Mouse (Mus musculus): ENCODE data around the gene Ugt1a8. TPM values are rescaled to one million over a fixed set of nuclear protein-coding genes. Genes with fewer than 3 reads are reported as not detected.

The Ugt1a8 gene
- polyA plus RNA-seq, 1 experiment from 2014 or later, result not detected

- WGBS, result 83% methylated on average over 5 of the region's 5 CpGs
- Histone ChIP-seq H3K9me3 (ENCODE audit: low read depth, low read length) (peaks cover 89% of the 10 kb centered on the region), H3K4me2 (no peak overlapping the region), H3K27me3 (ENCODE audit: insufficient read depth, low read length) (no peaks in the 10 kb centered on the region), H3K4me3 (ENCODE audit: low read depth, low read length) (no peak overlapping the region), H3K36me3 (ENCODE audit: insufficient read depth) (no peaks in the 10 kb centered on the region), H3K9ac (no peak overlapping the region), H3K27ac (ENCODE audit: low read depth) (no peak overlapping the region), H3K4me1 (ENCODE audit: insufficient read depth) (no peaks in the 10 kb centered on the region)
- no peak for TF ChIP-seq CTCF (IDR thresholded peaks at IDR 0.05; ENCODE audit: low read depth)
- ATAC-seq (ENCODE audit: insufficient read depth) (no peak), DNase-seq (no peak)
These were observed 142.4 kb downstream of the Ugt1a8 start for GRCm38 (mm10) chr1:88229986-88230385.

DNA sequence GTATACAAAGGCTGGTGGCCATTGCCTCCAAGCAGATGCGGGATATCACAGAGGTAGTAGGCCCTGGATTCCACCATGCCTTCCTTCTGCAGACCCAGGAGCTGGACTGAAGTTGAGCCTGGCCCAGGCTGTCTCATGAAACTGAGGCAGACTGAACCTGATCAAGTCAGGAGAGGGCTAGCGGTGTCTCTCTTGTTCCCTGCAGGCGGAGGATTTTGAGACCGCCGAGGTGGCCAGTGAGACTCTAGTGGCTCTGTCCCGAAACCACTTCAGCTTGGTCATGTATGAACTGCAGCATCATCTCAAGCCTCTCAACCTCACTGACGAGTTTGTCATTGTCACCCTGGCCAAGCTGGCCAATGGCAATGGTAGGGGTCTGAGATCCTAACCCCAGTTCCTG, 142.8 kb downstream of the Ugt1a8 start:
- no peaks in the 10 kb centered on the region for H3K4me1 ChIP-seq (ENCODE audit: insufficient read depth)
- H3K36me3 ChIP-seq (ENCODE audit: insufficient read depth), result no peaks in the 10 kb centered on the region
- H3K4me3 ChIP-seq (ENCODE audit: low read depth, low read length), result no peak overlapping the region
- 71% methylated on average over 7 of the region's 7 CpGs for WGBS
- H3K27me3 ChIP-seq (ENCODE audit: insufficient read depth, low read length), result no peaks in the 10 kb centered on the region
- H3K27ac ChIP-seq (ENCODE audit: low read depth), result no peak overlapping the region
- no peak overlapping the region for H3K4me2 ChIP-seq
- H3K9me3 ChIP-seq (ENCODE audit: low read depth, low read length), result peaks cover 92% of the 10 kb centered on the region
- TF ChIP-seq CTCF (IDR thresholded peaks at IDR 0.05; ENCODE audit: low read depth), result no peak
- no peak overlapping the region for H3K9ac ChIP-seq
- no peak for DNase-seq
- ATAC-seq (ENCODE audit: insufficient read depth), result no peak

- no peak for DNase-seq
- Histone ChIP-seq H3K4me3 (ENCODE audit: low read depth, low read length) (no peak overlapping the region), H3K9ac (no peak overlapping the region), H3K4me1 (ENCODE audit: insufficient read depth) (no peaks in the 10 kb centered on the region), H3K27me3 (ENCODE audit: insufficient read depth, low read length) (no peaks in the 10 kb centered on the region), H3K9me3 (ENCODE audit: low read depth, low read length) (peaks cover 91% of the 10 kb centered on the region), H3K4me2 (no peak overlapping the region), H3K27ac (ENCODE audit: low read depth) (no peak overlapping the region), H3K36me3 (ENCODE audit: insufficient read depth) (no peaks in the 10 kb centered on the region)
- WGBS, result 69% methylated on average over 6 of the region's 6 CpGs
- TF ChIP-seq CTCF (IDR thresholded peaks at IDR 0.05; ENCODE audit: low read depth), result no peak
- no peak for ATAC-seq (ENCODE audit: insufficient read depth)
These were observed 143.6 kb downstream of the Ugt1a8 start for GRCm38 (mm10) chr1:88230981-88231802.

GRCm38 (mm10) chr1:88231803-88232499, 144.3 kb downstream of the Ugt1a8 start:
- no peaks in the 10 kb centered on the region for H3K4me1 ChIP-seq (ENCODE audit: insufficient read depth)
- no peak overlapping the region for H3K4me3 ChIP-seq (ENCODE audit: low read depth, low read length)
- H3K27me3 ChIP-seq (ENCODE audit: insufficient read depth, low read length), result no peaks in the 10 kb centered on the region
- H3K4me2 ChIP-seq, result no peak overlapping the region
- no peak overlapping the region for H3K9ac ChIP-seq
- peaks cover 86% of the 10 kb centered on the region for H3K9me3 ChIP-seq (ENCODE audit: low read depth, low read length)
- ATAC-seq (ENCODE audit: insufficient read depth) (no peak), DNase-seq (no peak)
- H3K27ac ChIP-seq (ENCODE audit: low read depth), result no peak overlapping the region
- no peak for TF ChIP-seq CTCF (IDR thresholded peaks at IDR 0.05; ENCODE audit: low read depth)
- no peaks in the 10 kb centered on the region for H3K36me3 ChIP-seq (ENCODE audit: insufficient read depth)
- WGBS, result 60% methylated on average over 7 of the region's 7 CpGs

DNA sequence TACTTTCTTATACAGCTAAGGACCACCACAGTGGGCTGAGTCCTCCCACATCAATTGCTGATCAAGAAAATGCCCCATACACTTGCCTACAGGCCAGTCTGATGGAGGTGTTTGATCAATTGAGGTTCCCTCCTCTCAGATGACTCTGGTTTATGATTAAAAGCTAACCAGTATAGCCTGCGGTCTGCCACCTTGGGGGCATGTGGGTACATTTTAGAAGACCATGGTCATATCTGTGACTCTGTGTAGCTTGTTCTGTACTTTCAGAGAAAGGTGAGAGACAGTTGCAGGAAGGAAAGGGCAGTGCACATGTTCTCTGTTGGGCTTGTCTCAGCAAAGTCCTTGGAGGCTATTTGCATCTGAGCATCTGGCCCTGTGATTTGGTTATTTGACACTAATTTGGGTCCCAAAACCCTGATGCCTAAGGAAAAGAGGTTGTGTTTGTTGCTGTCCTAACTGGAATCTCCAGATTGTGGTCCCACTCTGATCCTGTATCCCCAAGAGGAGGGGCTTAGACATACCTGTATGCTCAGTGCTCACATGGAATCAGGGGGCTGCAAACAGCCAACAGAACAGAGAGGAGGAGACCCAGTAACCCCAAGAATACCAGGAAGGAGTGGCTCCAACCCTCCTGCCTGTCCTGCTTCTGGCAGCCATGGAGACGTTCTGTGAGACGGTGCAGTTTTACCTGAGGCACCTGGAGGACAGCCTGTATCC, 145.2 kb downstream of the Ugt1a8 start:
- WGBS, result 53% methylated on average over 3 of the region's 3 CpGs
- DNase-seq (no peak), ATAC-seq (ENCODE audit: insufficient read depth) (no peak)
- no peaks in the 10 kb centered on the region for H3K4me1 ChIP-seq (ENCODE audit: insufficient read depth)
- H3K27ac ChIP-seq (ENCODE audit: low read depth), result no peak overlapping the region
- H3K9ac ChIP-seq, result no peak overlapping the region
- H3K27me3 ChIP-seq (ENCODE audit: insufficient read depth, low read length), result no peaks in the 10 kb centered on the region
- TF ChIP-seq CTCF (IDR thresholded peaks at IDR 0.05; ENCODE audit: low read depth), result no peak
- H3K9me3 ChIP-seq (ENCODE audit: low read depth, low read length), result peaks cover 84% of the 10 kb centered on the region
- H3K36me3 ChIP-seq (ENCODE audit: insufficient read depth), result no peaks in the 10 kb centered on the region
- no peak overlapping the region for H3K4me2 ChIP-seq
- no peak overlapping the region for H3K4me3 ChIP-seq (ENCODE audit: low read depth, low read length)

GRCm38 (mm10) chr1:88233421-88234247, 146.0 kb downstream of the Ugt1a8 start:
- Histone ChIP-seq H3K27ac (ENCODE audit: low read depth) (no peak overlapping the region), H3K27me3 (ENCODE audit: insufficient read depth, low read length) (no peaks in the 10 kb centered on the region), H3K4me2 (no peak overlapping the region), H3K4me3 (ENCODE audit: low read depth, low read length) (no peak overlapping the region), H3K36me3 (ENCODE audit: insufficient read depth) (no peaks in the 10 kb centered on the region), H3K4me1 (ENCODE audit: insufficient read depth) (no peaks in the 10 kb centered on the region), H3K9me3 (ENCODE audit: low read depth, low read length) (peaks cover 82% of the 10 kb centered on the region), H3K9ac (no peak overlapping the region)
- ATAC-seq (ENCODE audit: insufficient read depth) (no peak), DNase-seq (no peak)
- 67% methylated on average over 14 of the region's 14 CpGs for WGBS
- no peak for TF ChIP-seq CTCF (IDR thresholded peaks at IDR 0.05; ENCODE audit: low read depth)
